Mouse (Mus musculus) olfactory bulb, adult 2 months (tissue): ENCODE results near the gene Ptprn2. TPM values are rescaled to one million over a fixed set of nuclear protein-coding genes. Genes with fewer than 3 reads are reported as not detected.

Experiments
- H3K27ac ChIP-seq: fragments of 200-500 bp; 2 replicates; pipeline ENCODE4 v1.5.1; 2012; ENCODE audit warnings: low read depth, low read length; ENCODE audit not compliant: insufficient read depth
- H3K4me1 ChIP-seq: fragments of 200-500 bp; 2 replicates; pipeline ENCODE4 v1.6.1; 2012; ENCODE audit warnings: low read length; ENCODE audit not compliant: control insufficient read depth, insufficient read depth
- H3K4me3 ChIP-seq: fragments of 200-500 bp; 2 replicates; pipeline ENCODE4 v1.5.1; 2012; ENCODE audit warnings: mild to moderate bottlenecking, low read depth, low read length, moderate library complexity; ENCODE audit not compliant: insufficient read depth
- CTCF ChIP-seq: fragments of 200-500 bp; IDR thresholded peaks from 2 replicates; pipeline ENCODE4 v1.5.1; 2012; ENCODE audit warnings: low read depth, mild to moderate bottlenecking, low read length, moderate library complexity; ENCODE audit not compliant: insufficient read depth
- POLR2A ChIP-seq: fragments of 200-500 bp; IDR thresholded peaks from 2 replicates; pipeline ENCODE4 v1.6.1; 2012; ENCODE audit warnings: mild to moderate bottlenecking, low read depth, low read length, moderate library complexity; ENCODE audit not compliant: insufficient read depth
- WGBS: fragments of 180-500 bp; shearing (Covaris S2); methylation state at CpG from one replicate; pipeline ENCODE4 v1.1.7; 2018; 5-methylcytosine and 5-hydroxymethylcytosine counted together
- polyA plus RNA-seq: library from polyadenylated mRNA; stranded (reverse); fragments of >200 nt; gene quantifications from 2 replicates; pipeline ENCODE4 v1.2.4, GENCODE M21; 2012; ENCODE audit warnings: low replicate concordance; ENCODE audit not compliant: missing spikeins, insufficient read depth, insufficient read length

Ptprn2 gene
- polyA plus RNA-seq, 1 experiment, result not detected

DNA sequence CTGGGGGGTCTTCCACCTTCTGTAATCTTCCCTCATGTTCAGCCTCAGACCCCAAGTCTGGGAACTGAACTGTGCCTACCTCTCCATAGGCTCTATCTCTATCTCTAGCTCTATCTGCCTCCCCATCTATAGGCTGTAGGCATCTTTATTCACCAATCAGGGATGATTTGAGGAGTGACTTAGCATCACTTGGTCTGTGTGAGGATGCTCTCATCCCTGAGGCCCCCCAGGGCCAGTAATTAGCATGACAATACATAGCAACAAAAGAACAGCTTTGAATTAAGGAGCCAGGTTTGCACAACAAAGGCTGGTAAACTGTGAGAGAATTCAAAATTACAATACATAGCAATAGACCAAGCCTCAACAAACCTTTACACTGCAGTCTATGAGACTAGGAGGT lies 749.6 kb downstream of the Ptprn2 start:
- no peak for TF ChIP-seq CTCF
- TF ChIP-seq POLR2A, result no peak
- Histone ChIP-seq H3K4me1 (peaks cover 8% of the 10 kb centered on the region), H3K4me3 (no peak overlapping the region), H3K27ac (no peak overlapping the region)

DNA sequence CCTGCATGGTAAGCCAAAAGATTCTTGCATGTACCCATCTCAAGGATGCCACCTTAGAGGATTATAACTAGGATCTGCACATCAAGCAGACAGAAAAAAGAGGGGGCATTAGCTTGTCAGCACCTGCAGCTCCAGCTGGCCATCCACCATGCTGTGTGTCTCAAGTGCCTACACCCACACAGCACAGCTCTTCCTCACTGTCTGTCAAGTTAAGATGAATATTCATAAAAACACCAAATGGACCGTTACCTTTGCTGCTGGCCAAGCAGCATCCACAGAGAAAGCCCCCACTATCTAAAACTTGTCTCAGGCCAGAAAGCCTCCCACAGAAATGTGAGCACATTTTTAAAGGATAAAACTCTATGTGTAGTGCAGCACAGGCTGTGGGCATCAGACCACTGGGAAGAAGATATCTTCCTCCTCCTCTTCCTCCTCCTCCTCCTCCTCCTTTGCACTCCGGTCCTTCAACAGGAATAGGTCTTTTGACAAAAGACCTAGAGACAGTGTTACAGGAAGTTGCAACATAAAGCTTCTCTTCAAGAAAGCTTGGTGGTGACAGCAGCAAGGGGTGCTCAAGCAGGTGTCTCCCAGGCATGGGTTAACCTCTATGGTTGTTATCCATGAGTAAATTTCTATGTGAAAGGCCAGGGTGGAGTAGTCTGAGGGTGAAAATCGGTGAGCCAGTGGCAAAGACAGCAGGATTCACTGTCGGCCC lies 750.7 kb downstream of the Ptprn2 start:
- TF ChIP-seq CTCF (no peak), POLR2A (no peak)
- whole genome bisulfite sequencing, result 83% methylated on average over 4 of the region's 4 CpGs
- H3K4me3 ChIP-seq, result no peak overlapping the region
- peaks cover 8% of the 10 kb centered on the region for H3K4me1 ChIP-seq
- no peak overlapping the region for H3K27ac ChIP-seq

DNA sequence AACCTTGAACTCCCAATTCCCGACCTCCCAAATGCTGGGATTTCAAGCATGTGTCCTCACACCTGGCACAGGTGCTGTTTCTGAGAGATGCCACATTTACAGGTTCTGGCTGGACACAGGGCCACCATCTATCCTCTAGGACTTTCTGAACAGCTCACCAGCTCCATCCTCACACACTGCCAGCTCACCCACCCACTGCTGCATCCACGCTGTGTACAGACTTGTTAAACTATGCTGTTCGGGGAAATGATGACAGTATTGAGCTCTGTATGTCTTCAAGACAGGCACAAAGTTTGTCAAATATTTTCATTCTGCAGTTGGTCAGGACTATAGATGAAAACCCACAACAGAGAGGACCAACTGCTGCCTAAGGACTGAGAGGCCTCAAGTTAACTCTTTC lies 751.5 kb downstream of the Ptprn2 start:
- Histone ChIP-seq H3K4me3 (no peak overlapping the region), H3K27ac (no peak overlapping the region), H3K4me1 (peaks cover 8% of the 10 kb centered on the region)
- WGBS, result 82% methylated on average over 3 of the region's 3 CpGs
- TF ChIP-seq CTCF (no peak), POLR2A (no peak)

DNA sequence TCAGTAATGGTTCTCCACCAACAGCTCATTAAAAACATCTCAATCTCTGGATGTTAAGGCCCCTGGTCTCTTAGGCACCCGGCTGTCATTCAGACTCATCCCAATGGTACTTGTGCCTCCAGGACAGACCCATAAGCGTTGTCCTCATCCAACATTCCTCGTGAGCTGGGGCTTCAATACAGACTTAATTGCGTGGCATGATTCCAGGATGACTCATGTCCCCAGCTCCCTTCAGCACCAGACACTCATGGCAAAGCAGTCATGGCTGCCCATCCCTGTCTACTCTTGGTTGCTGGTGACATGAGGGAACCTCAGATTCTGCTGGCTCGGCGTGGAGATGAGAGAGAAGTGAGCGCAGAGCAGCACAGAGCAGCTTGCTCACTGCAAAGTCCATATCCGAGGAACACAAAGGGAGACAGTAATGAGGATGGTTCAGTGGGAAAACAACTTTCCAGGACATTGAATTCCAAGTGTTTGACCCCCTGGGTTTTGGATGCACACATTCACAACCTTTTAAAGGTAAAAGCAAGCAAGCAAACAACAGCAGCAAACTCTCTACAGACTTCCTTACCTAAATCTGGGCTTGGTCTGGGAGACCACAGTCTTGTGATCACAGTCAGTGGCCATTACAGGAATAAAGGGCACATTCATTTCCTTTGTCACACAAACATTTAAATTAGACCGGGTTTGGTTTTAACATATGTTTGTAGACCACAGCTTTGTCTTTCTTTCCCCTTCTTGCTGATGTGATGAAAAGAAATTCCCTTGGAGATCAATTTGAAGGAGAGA lies 754.6 kb downstream of the Ptprn2 start:
- no peak overlapping the region for H3K4me3 ChIP-seq
- H3K27ac ChIP-seq, result no peak overlapping the region; the same call in 1 of the 2 replicates
- TF ChIP-seq CTCF (no peak), POLR2A (no peak)
- 60% methylated on average over 9 of the region's 9 CpGs for WGBS
- H3K4me1 ChIP-seq, result peaks cover 10% of the 10 kb centered on the region; the same call in 1 of the 2 replicates

DNA sequence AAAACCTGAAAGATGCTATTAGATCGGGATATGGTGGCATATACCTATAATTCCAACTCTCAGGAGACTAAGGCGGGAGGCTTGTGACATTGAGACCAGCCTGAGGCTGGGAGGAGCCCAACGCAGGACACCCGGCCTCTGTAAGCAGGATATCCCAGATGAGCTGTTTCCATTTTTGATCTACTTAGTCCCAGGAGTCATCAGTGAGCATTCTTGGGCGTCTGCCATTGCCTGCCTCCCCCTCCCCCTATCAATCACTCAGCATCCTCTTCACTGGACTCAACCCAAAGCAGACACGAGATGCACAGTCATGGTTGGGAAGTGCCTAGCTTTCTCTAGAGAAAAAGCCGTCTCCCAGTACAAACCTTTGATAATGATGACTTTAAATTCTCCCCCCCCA lies 756.7 kb downstream of the Ptprn2 start:
- 66% methylated on average over 7 of the region's 7 CpGs for WGBS
- Histone ChIP-seq H3K4me3 (no peak overlapping the region), H3K4me1 (peaks cover 16% of the 10 kb centered on the region), H3K27ac (no peak overlapping the region)
- TF ChIP-seq CTCF, result no peak
- TF ChIP-seq POLR2A, result no peak

DNA sequence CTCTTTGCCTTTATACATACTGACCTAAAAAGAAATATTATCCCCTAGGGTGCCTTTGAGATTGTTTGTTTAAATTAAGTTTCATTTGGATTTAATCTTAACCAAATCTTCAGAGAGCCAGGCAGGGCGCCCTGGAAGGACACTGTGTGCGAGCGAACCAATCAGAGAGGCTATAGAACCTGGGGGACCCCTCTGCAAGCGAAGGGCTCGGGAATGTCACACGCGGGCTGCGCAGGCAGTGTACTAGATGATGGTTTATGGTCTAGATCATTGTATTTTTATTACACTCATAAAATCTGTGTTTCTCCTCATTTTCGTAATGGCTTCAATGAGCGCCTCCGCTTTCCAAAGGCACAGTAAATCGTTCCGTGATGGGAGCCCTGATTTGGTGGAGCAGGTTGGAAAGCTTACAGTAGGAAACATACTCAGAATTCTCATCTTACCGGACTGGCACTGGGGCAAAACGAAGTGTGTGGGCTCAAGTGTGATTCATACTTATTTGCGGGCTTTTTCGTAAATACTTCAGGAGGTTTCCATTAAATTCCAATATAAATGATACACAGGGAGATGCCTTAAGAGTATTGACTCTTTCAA lies 760.5 kb downstream of the Ptprn2 start:
- no peak overlapping the region for H3K4me3 ChIP-seq
- H3K4me1 ChIP-seq, result peaks cover 17% of the 10 kb centered on the region
- TF ChIP-seq CTCF, result no peak
- no peak for TF ChIP-seq POLR2A
- H3K27ac ChIP-seq, result no peak overlapping the region
- WGBS, result 75% methylated on average over 17 of the region's 17 CpGs

DNA sequence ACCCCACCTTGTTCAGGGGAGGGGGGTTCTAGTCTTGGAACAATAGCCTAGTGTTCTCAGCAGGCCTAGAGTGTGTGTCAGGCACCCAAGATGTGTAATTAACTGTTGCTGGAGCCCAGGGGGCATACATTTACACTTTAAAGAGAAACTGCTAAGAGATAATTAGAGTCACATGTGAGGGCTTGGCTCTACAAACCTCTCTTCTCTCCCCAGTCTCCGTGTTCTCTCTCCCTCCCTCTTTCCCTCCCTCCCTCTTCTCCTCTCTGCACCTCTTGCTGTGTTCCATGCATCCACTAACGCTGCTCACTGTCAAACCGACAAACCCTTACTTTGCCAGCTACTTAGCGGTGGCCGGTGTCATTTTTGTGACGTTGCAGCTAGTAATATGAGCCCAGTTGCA lies 764.9 kb downstream of the Ptprn2 start:
- 13% methylated on average over 6 of the region's 6 CpGs for WGBS
- Histone ChIP-seq H3K4me3 (no peak overlapping the region), H3K27ac (peak overlapping the region; percentile 53), H3K4me1 (peaks cover 22% of the 10 kb centered on the region)
- TF ChIP-seq CTCF (no peak), POLR2A (no peak)

DNA sequence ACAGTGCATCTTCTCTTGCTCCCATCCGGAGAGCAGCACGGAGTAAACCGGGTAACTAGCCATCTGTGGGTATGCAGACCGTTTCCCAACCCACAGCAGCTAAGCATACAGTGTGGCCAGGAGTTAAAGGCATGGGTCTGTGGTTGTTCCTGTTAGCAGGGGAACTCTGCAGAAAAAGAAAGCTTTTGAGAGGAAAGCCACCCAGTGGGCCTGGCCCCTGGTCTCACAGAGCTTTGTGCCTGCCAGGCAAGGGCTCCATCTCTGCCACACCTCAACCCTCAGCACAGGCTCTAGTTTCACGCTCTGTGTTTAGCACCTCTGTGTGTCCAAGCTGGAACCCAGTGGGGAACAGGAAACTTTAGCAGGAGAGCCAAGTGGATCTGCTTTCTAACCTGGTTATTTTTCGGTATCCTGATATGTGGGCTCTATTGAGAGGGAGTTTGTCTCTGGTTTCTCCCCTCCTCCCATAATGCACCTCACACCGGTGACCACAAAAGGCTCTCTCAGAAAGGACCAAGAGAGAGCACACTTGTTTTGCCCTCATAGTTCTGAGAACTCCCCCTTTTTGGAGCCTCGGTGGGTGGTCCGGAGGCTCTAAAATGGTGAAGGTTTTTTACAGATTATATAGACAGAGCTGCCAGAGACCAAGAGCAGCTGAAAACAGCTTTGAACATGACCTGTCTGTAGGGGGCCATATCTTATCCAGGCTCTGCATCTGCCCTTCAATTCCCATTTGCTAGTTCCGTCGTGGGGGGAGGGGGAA lies 766.3 kb downstream of the Ptprn2 start:
- WGBS, result 40% methylated on average over 11 of the region's 11 CpGs
- no peak for TF ChIP-seq CTCF
- TF ChIP-seq POLR2A, result no peak
- no peak overlapping the region for H3K27ac ChIP-seq

DNA sequence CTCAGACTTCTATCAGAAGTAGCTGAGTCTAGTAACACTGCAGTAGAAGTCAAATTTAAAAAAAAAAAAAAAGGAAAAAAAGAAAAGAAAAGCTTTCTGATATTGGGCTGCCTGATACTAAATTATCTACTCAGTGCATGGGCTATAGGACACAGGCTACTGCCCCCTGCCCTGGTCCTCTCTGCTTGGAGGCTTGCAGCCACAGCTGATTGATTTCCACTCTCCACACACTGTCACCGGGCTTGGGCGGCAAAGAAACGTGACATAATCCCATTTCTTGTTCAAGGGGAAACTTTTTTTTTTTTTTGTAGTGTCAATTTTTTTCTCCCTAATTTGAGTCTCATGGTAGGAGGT lies 766.9 kb downstream of the Ptprn2 start:
- Histone ChIP-seq H3K4me1 (peaks cover 30% of the 10 kb centered on the region), H3K27ac (no peak overlapping the region), H3K4me3 (no peak overlapping the region)
- 66% methylated on average over 3 of the region's 3 CpGs for WGBS
- TF ChIP-seq CTCF (no peak), POLR2A (no peak)

More for the DNA sequence above, 766.3 kb downstream of the Ptprn2 start:
- Histone ChIP-seq H3K4me1 (peaks cover 25% of the 10 kb centered on the region), H3K4me3 (no peak overlapping the region)
